Mouse (Mus musculus) liver, embryonic 15.5 days (tissue): ENCODE data around the gene Mrnip. TPM values are rescaled to one million over a fixed set of nuclear protein-coding genes. Genes with fewer than 3 reads are reported as not detected.

Source experiments
- ATAC-seq: fragments of 200-750 bp; cut with Nextera tagmentation; 2 replicates; pipeline ENCODE4 v1.8.0; 2017; ENCODE audit warnings: moderate number of reproducible peaks, mild to moderate bottlenecking, moderate library complexity; ENCODE audit not compliant: insufficient read depth
- H3K27ac ChIP-seq: fragments of 300-500 bp; sonication (generic); replicated peaks from 2 replicates; pipeline ENCODE4 v1.5.1; 2015; ENCODE audit warnings: mild to moderate bottlenecking, inconsistent platforms
- H3K27me3 ChIP-seq: fragments of 300-500 bp; sonication (generic); 2 replicates; pipeline ENCODE4 v1.6.1; 2015; ENCODE audit warnings: mild to moderate bottlenecking, inconsistent platforms
- H3K36me3 ChIP-seq: fragments of 300-500 bp; sonication (generic); replicated peaks from 2 replicates; pipeline ENCODE4 v1.6.1; 2015; ENCODE audit warnings: moderate library complexity, mild to moderate bottlenecking, inconsistent platforms
- H3K4me1 ChIP-seq: fragments of 300-500 bp; sonication (generic); replicated peaks from 2 replicates; pipeline ENCODE4 v1.6.1; 2015; ENCODE audit warnings: inconsistent platforms
- H3K4me2 ChIP-seq: fragments of 300-500 bp; sonication (generic); 2 replicates; pipeline ENCODE4 v1.6.1; 2015; ENCODE audit warnings: moderate library complexity, mild to moderate bottlenecking, inconsistent platforms
- H3K4me3 ChIP-seq: fragments of 300-500 bp; sonication (generic); replicated peaks from 2 replicates; pipeline ENCODE4 v1.5.1; 2015; ENCODE audit warnings: mild to moderate bottlenecking, inconsistent platforms
- H3K9ac ChIP-seq: fragments of 300-500 bp; sonication (generic); 2 replicates; pipeline ENCODE4 v1.6.1; 2015; ENCODE audit warnings: moderate library complexity, mild to moderate bottlenecking, inconsistent platforms
- H3K9me3 ChIP-seq: fragments of 300-500 bp; sonication (generic); replicated peaks from 2 replicates; pipeline ENCODE4 v1.6.1; 2016; ENCODE audit warnings: inconsistent platforms
- WGBS: fragments of 180-500 bp; shearing (Covaris S2); methylation state at CpG from one replicate; pipeline ENCODE4 v1.1.7; 2015; ENCODE audit warnings: mixed read lengths; ENCODE audit not compliant: insufficient replicate concordance; 5-methylcytosine and 5-hydroxymethylcytosine counted together
- polyA plus RNA-seq: library from polyadenylated mRNA; unstranded; fragments of >200 nt; fragmentation: Nextera tagmentation; extraction: Ambion mirVana; gene quantifications from 2 replicates; pipeline ENCODE4 v1.2.1, GENCODE M21; 2015

Mrnip gene
- polyA plus RNA-seq, 1 experiment from 2014 or later: 7.6 TPM

DNA sequence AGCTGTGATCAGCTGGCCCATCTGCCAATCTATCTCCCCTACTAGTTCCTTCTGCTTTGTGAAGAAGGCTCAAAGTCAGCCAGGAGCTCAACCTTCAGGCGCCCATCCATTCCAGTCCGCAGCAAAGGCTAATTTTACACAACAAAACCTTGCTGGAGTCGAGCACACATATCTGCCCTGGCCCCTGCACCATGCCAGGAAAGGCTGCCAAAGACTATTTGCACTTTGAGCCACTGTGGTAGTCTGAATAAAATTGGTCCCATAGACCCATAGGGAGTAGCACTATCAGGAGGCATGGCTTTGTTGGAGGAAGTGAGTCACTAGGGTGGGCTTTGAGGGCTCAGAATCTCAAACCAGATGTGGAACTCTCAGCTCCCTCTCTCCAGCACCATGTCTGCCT is 31.2 kb downstream of the Mrnip start:
- WGBS: 73% methylated on average over 3 of the region's 3 CpGs
- H3K27ac ChIP-seq: no peak overlapping the region
- H3K27me3 ChIP-seq: no peaks in the 10 kb centered on the region
- peaks cover 39% of the 10 kb centered on the region for H3K4me1 ChIP-seq
- H3K9ac ChIP-seq: no peak overlapping the region
- peaks cover 80% of the 10 kb centered on the region for H3K36me3 ChIP-seq
- no peaks in the 10 kb centered on the region for H3K9me3 ChIP-seq
- no peak for ATAC-seq
- H3K4me2 ChIP-seq: no peak overlapping the region
- H3K4me3 ChIP-seq: no peak overlapping the region

DNA sequence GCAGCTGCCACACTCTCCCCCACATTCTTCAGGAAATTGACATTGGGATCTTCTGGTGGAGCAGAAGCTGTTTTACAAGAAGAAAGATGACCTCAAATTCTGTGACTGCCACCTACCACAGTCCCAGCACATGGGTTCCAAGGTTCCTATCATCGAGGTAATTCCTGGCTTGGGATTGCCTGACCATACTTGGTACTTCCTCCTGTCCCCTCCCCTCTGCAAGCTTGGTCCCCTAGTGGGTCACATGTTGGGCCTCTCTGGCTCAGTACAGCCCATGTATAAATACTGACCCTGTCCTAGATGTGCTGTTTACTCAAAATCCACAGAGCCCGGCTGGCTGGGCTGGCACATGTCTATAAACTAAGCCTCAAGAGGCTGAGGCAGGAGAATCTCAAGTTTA is 31.8 kb downstream of the Mrnip start:
- Histone ChIP-seq H3K4me1 (peaks cover 38% of the 10 kb centered on the region), H3K9ac (no peak overlapping the region), H3K9me3 (no peaks in the 10 kb centered on the region), H3K4me2 (no peak overlapping the region), H3K27me3 (no peaks in the 10 kb centered on the region), H3K36me3 (peaks cover 74% of the 10 kb centered on the region), H3K4me3 (no peak overlapping the region), H3K27ac (no peak overlapping the region)
- no peak for ATAC-seq
- WGBS: 66% methylated on average over 2 of the region's 2 CpGs

DNA sequence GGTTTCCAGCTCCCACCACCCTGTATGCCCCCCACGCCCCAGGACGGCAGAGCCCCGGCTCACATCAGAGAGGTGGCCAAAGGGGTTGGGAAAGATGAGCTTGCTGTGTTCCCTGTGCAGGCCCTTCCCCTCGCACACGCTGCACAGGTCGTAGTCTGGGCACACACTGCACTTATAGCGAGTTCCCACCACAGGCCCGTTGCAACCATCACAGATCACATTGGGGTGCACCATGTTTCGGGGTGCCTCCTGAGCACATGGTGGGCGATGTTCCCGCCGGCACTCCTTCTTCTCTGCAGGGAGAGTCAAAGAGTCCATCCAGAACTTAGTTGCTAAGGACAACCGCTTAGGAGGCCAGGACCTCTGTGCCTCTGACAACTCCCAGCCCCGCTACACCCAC is 33.1 kb downstream of the Mrnip start:
- H3K4me1 ChIP-seq: peaks cover 45% of the 10 kb centered on the region
- no peak overlapping the region for H3K4me2 ChIP-seq
- H3K4me3 ChIP-seq: no peak overlapping the region
- WGBS: 88% methylated on average over 14 of the region's 14 CpGs
- H3K27ac ChIP-seq: no peak overlapping the region
- H3K9ac ChIP-seq: no peak overlapping the region
- H3K9me3 ChIP-seq: no peaks in the 10 kb centered on the region
- peaks cover 61% of the 10 kb centered on the region for H3K36me3 ChIP-seq
- ATAC-seq: no peak
- no peaks in the 10 kb centered on the region for H3K27me3 ChIP-seq

DNA sequence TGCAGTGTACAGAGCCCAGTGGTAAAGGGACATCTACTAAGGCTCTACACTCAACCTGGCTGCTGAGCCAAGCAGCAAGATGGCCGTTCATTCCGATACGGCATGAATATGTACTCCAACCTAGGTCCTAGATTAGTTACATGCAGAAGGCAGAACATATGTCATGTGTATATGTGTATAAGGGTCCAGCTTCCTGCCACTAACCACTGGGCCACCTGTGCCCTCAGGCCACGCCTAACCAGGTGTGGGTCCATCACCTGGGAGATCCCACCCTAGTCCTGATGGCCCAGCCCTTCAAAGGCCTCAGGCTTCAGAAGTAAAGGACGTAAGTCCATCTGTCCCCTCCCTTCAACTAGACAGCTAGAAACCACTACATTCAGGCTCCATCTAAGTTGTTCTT is 33.8 kb downstream of the Mrnip start:
- H3K4me3 ChIP-seq: no peak overlapping the region
- WGBS: 83% methylated on average over 5 of the region's 5 CpGs
- H3K9ac ChIP-seq: no peak overlapping the region
- H3K4me2 ChIP-seq: no peak overlapping the region; the same call in 1 of the 2 replicates
- ATAC-seq: no peak
- H3K9me3 ChIP-seq: no peaks in the 10 kb centered on the region
- peaks cover 54% of the 10 kb centered on the region for H3K36me3 ChIP-seq
- H3K4me1 ChIP-seq: peaks cover 52% of the 10 kb centered on the region
- no peak overlapping the region for H3K27ac ChIP-seq
- H3K27me3 ChIP-seq: no peaks in the 10 kb centered on the region

DNA sequence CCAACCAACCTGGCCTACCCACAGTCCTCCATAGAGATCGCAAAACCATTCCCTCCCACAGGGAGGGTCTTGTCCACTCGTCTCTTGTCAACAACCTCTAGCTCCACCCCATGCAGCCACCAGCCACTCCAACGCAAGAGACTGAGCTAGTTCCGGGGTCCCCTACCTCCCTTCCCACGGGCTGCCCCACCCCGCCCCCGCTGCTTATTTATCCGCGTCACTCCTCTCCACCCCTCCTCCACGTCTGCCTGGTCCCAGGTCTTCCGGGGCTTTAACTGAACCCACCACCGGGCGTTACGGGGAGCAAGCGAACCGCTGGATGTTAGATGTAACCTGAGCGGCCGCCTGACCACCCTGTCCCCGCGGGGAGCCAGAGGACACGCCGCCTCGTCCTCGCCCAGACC is 35.9 kb downstream of the Mrnip start:
- H3K4me3 ChIP-seq: peak overlapping the region; percentile 98
- peak overlapping the region; percentile 99 for H3K9ac ChIP-seq
- peaks cover 35% of the 10 kb centered on the region for H3K36me3 ChIP-seq
- no peaks in the 10 kb centered on the region for H3K9me3 ChIP-seq
- under 1% methylated on average over 24 of the region's 24 CpGs for WGBS
- H3K27ac ChIP-seq: peak overlapping the region; percentile 99
- ATAC-seq: peak; percentile 89
- H3K27me3 ChIP-seq: no peaks in the 10 kb centered on the region
- peak overlapping the region; percentile 78 for H3K4me2 ChIP-seq
- H3K4me1 ChIP-seq: peaks cover 48% of the 10 kb centered on the region

DNA sequence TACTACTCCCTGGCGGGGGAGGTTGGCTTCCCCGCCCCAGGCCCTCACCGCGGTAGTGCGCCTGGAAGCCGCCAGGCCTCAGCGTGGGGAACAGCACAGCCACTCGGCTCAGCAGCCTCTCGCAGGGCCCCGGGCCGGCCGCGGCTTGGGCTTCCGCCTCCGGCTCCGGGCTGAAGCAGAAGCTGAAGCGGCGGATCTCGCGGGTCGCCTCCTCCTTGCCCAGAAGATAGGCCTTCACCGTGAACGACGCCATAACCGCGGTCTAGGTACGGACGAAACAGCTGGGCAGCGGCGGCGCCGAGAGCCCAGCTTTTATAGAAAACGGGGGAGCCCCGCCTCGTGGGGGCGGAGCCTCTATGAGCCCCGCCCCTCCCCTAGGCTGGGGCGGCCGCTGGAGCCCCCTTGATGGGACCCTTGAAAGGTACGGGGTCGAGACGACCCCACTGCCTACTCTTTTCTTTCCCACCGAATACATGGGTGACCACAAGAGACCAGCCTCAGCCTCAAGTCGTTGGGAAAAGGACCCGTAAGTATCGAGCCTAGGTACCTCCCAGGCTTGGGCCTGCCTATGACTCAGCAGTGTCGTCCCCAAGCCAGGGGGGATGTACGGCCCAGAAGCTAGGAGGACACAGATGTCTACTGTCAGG is 36.4 kb downstream of the Mrnip start, which contains the start of the genes Sqstm1 and Mgat4b:
TSS of gene Sqstm1 (minus strand) at position 323 of the 647 bp plus-strand sequence.
TSS of gene Mgat4b (plus strand) at position 386 of the 647 bp plus-strand sequence.
- Histone ChIP-seq H3K27me3 (no peaks in the 10 kb centered on the region), H3K4me1 (peaks cover 52% of the 10 kb centered on the region)
- under 1% methylated on average over 48 of the region's 48 CpGs for WGBS

DNA sequence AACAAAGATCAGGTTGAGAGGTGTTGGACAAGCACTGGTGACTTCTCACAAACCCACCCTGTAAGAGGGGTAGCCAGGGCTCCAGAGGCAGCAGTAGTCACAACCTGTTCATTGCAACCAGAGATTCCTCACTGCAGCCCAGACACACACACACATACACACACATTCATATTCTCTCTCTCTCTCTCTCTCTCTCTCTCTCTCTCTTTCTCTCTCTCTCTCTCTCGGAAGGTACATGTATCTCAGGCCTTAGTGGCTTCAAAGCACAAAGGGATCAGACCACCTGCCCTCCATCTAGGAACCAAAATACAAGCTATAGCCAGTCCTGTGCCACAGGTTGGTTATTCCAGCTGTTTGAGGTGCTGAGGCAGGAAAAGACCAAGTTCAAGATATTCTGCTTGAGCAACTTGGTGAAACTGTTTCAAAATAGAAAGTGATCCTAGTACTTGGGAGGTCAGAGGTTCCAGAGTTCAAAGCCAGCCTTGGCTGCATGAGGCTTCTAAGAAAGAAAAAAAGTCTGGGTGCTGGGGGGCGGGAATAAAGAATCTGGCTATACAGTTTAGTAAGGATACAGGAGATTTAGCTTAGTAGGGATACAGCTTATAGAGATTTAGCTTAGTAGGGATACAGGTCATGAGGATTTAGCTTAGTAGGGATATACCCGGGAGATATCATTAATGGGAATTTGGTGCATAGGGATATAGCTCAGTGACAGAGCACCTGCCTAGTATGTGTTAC is 37.2 kb downstream of the Mrnip start:
- Histone ChIP-seq H3K4me1 (peaks cover 61% of the 10 kb centered on the region), H3K27ac (peak overlapping the region; percentile 99), H3K36me3 (peaks cover 22% of the 10 kb centered on the region), H3K9ac (peak overlapping the region; percentile 99; the same call in 1 of the 2 replicates), H3K4me2 (peak overlapping the region; percentile 78), H3K27me3 (no peaks in the 10 kb centered on the region), H3K4me3 (peak overlapping the region; percentile 98), H3K9me3 (no peaks in the 10 kb centered on the region)
- 73% methylated on average over 3 of the region's 3 CpGs for WGBS
- no peak for ATAC-seq

More for the DNA sequence above, 36.4 kb downstream of the Mrnip start, which contains the start of the genes Sqstm1 and Mgat4b:
- Histone ChIP-seq H3K9ac (peak within 1 kb of the TSS; percentile 99), H3K27ac (peak within 1 kb of the TSS; percentile 99), H3K36me3 (peaks cover 30% of the 10 kb centered on the region), H3K4me3 (peak within 1 kb of the TSS; percentile 98), H3K9me3 (no peaks in the 10 kb centered on the region), H3K4me2 (peak within 1 kb of the TSS; percentile 78)
- peak; percentile 68 for ATAC-seq

DNA sequence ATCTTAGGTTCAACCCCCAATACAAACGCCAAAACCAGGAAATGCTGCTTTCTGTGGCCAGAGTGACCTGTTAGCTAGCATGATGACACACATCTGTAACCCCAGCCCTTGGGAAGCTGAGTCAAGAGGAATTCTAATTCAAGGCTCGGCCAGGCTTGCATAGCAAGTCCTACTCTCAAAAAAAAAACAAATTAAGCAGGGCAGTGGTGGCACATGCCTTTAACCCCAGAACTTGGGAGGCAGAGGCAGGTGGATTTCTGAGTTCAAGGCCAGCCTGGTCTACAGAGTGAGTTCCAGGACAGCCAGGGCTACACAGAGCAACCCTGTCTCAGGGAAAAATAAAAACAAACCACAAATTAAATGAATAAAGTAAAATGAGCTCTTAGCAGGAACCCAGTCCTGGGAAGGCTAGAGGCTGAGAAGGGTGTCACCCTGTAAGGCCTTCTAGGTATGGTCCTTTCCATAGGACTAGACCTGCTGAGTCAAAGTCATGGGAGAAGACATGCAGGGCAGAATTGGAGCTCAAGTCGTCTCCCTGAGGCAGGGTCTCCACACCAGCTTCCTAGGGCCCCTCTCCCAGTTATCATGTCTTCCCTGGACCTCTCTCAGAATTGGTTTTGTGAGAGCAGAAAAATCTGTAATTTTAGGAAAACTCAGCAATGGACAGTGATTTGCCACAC is 38.0 kb downstream of the Mrnip start:
- no peak overlapping the region for H3K4me3 ChIP-seq
- no peak overlapping the region; the same call in 1 of the 2 replicates for H3K4me2 ChIP-seq
- H3K9ac ChIP-seq: no peak overlapping the region
- H3K36me3 ChIP-seq: peaks cover 14% of the 10 kb centered on the region
- no peaks in the 10 kb centered on the region for H3K9me3 ChIP-seq
- peaks cover 68% of the 10 kb centered on the region for H3K4me1 ChIP-seq
- 48% methylated on average over 3 of the region's 3 CpGs for WGBS
- peak overlapping the region; percentile 61; the same call in 1 of the 2 replicates for H3K27ac ChIP-seq
- ATAC-seq: no peak
- no peaks in the 10 kb centered on the region for H3K27me3 ChIP-seq

DNA sequence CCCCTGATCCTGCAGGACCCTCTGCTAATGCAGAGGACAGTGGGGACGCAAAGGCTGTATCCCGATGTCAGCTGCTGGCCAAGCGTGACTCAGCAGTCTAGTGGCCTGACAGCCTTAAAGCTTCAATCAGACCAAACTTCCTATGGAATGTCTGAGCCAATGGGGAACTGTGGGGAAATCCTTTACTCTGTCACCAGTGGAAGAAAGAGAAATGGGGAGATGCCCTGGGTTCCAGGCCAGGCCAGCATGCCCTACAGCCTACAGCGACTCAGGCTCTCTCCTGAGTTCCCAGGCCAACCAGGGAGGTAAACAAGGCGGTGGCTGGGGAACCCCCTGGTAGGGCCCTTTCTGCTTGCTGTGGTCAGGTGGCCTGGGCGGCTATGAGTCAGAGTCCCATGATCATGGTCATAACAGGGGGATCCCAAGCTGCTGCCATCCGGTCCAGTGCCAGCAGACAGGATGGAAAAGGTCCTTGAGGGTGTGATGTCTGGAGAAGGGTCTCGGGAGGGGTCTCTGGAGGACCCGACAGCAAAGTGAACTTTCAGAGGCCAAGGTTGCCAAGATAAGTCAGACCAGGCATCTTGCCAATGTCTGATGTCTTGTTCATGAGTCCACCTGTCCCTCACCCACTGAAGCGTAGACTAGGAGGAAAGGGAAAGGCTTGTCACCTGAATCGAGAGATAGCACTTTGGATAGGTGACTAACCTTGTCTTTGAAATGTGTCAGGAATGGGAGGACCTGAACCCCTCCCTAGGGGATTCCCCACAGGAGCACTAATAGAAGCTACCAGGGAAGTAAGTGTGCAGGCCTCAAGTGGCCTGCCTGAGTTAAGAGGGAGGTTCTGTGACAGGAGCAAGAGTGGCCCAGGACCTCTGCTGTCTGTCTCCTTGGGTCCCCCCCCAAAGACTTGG is 38.9 kb downstream of the Mrnip start:
- Histone ChIP-seq H3K9ac (no peak overlapping the region), H3K27ac (peak overlapping the region; percentile 61), H3K27me3 (no peaks in the 10 kb centered on the region), H3K36me3 (peaks cover 5% of the 10 kb centered on the region), H3K4me2 (no peak overlapping the region; the same call in 1 of the 2 replicates), H3K4me3 (no peak overlapping the region), H3K9me3 (no peaks in the 10 kb centered on the region), H3K4me1 (peaks cover 73% of the 10 kb centered on the region)
- no peak for ATAC-seq
- 53% methylated on average over 11 of the region's 11 CpGs for WGBS

DNA sequence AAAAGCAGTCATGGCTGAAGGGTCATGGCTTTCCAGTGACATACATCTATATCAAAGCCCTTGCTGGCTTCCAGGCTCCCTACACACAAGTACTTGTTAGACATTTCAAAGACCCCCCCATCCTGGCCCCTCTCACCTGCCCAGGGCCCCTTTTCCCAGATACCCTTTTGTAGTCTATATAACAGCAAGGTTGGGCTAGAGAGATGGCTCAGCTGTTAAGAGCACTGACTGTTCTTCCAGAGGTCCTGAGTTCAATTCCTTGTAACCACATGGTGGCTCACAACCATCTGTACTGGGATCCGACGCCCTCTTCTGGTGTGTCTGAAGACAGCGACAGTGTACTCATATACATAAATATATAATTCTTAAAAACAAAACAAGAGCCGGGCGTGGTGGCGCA is 40.4 kb downstream of the Mrnip start:
- Histone ChIP-seq H3K27me3 (no peaks in the 10 kb centered on the region), H3K9ac (no peak overlapping the region), H3K27ac (no peak overlapping the region), H3K4me2 (no peak overlapping the region), H3K4me3 (no peak overlapping the region), H3K4me1 (peaks cover 78% of the 10 kb centered on the region), H3K9me3 (no peaks in the 10 kb centered on the region), H3K36me3 (no peaks in the 10 kb centered on the region)
- ATAC-seq: no peak
- WGBS: 84% methylated on average over 6 of the region's 6 CpGs
